Mouse (Mus musculus): ENCODE results near the gene Magi2.
"Not testable (repeated sequence)": the region's sequence is repeated elsewhere in the genome, so short reads cannot be mapped to it uniquely, and the experiment has no call there.

The Magi2 gene

DNA sequence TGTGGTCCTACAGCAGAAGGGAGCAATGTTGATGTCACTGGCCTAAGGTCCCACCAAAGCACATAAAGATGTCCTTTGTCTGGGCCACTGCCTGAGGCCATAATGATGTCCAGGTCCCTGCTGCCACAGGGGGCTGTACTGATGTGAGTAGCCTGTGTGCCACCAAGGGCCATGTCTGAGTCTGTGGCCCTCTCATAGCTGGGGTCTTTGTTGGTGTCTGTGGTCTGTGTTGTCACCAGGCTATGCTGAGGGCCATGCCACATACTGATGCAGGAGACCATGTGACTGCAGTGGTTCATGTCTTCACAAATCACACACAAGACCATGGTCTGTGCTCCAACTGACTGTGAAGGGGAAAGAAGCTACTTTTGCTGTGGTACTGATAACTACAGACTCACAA, 1015.7 kb downstream of the Magi2 start:
- no peak for DNase-seq (ENCODE audit: low spot score in 2 of 2)

DNA sequence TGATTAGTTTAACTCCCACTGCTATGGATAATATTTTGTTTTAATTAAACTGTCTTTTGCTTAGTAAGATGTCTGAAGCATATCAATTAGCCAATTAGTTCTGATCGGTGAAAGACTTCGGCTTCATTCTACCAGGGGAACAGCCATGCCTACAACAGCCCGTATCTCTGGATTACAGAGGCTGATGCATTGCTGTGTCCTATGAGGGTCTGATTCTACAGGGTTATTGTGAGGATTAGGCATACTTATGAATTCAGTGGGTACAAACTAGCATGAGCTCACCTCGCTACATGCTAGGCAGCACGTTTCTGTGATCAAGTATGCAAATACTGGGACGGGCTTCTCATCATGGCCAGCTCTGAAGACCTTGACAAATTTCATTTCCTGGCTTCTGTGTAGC, 1022.5 kb downstream of the Magi2 start:
- DNase-seq (ENCODE audit: low spot score in 2 of 2): no peak

DNA sequence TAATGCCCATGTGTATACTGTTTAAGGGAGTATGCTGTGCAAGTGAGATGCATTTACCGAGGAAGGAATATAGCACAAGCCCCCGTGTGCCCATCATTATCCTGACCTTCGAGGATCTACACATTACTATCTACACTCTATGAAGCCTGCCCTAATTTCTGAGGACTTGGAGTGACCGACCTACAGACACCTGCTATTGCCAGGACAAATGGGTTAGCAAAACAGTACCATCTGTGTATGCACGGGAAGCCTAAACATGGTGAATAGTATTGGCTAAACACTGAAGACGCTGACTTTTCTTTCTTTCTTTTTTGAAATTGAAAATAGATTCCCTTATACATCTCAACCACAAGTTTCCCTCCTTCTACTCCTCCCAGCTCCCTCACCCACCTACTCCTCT, 1024.7 kb downstream of the Magi2 start:
- DNase-seq (ENCODE audit: low spot score in 2 of 2): no peak

- DNase-seq (ENCODE audit: low spot score in 2 of 2): no peak
Observed at GRCm38 (mm10) chr5:20256150-20256868, 1029.5 kb downstream of the Magi2 start.

GRCm38 (mm10) chr5:20256933-20257332, 1030.1 kb downstream of the Magi2 start:
- no peak for DNase-seq (ENCODE audit: low spot score in 2 of 2)

GRCm38 (mm10) chr5:20257419-20257818, 1030.6 kb downstream of the Magi2 start:
- DNase-seq (ENCODE audit: low spot score in 2 of 2): no peak

DNA sequence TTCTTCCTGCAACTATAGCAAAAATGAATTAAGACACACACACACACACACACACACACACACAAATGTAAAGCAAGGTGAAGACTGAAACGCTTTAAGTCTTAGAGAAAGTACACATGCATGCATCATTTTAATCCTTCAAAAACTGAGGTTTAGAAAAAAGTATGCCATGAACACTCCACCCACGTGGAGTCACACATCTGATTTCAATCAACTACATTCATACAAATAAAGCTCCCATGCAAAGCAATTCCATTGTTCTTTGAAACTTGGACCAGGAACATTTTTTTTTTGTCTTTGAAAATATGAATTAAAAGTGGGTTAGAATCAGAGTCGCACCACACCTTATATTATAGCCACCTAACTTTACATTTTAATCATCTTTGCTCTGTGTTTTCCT, 1032.9 kb downstream of the Magi2 start:
- DNase-seq (ENCODE audit: low spot score in 2 of 2): no peak

DNA sequence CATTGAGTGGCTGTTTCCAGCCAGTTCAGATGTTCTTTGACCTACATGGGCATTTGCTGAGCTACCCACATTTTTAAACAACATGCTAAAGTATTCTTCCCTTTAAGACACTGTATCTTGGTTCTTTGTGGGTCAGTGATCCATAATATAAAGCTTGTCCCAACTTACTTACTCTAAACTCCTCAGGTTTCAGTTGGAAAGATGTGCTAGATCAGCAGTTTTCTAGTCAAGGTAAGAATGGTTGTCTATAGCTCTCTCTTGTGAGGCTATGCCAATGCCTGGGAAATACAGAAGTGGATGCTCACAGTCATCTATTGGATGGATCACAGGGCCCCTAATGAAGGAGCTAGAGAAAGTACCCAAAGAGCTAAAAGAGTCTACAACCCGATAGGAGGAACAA, 1045.8 kb downstream of the Magi2 start:
- not testable (repeated sequence) for DNase-seq (ENCODE audit: low spot score in 2 of 2)

DNA sequence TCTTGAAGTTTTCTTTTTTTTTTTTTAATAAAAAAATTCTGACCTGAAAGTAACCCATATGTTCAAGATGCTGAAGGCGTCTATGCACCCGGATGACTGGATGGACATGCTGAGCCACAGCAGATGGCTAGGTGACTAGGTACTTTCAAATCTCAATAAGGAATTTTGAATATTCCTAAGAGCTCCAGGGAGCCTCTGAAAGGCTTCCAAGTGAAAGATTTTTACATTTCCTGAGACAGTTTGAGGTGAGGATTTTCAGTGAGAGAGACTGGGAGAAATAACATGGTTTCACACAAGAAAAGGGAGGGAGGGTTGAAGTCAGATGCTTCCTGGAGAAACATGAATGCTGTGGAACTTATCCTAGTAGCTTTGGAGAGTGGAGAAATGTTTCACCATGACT, 1048.8 kb downstream of the Magi2 start:
- no peak for DNase-seq (ENCODE audit: low spot score in 2 of 2)

DNA sequence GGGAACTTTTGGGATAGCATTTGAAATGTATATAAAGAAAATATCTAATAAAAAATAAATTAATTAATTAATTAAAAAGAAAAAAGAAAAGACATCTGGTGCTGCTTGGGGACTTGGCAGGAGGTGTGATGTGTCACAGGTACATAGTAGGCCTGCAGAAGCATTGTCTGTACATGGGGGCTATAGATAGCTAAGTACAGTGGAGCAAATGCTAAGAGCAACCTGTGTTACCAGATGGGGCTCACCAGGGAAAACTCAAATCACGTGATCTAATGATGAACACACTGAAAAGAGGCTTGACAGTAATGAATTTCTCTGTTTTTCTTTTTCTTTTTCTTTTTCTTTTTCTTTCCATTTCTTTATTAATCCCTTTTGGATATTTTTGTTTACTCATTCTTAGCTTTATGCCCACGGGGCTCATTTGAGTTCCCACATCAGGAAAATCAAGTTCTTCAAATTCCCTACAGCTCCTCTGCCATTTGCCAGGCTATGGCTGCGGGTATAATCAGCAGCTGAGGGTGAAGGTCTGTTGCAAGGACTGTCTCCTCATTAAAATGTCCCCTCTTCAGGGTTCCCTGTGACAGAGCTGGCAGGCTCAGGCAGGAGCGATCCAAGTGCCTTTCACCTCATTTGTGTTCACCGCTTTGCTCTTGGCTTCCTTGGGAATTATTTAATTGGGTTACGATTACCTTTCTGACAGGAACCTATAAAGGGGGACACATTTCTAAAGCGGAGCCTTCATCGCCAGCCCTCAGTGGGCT, 1058.4 kb downstream of the Magi2 start:
- no peak for DNase-seq (ENCODE audit: low spot score in 2 of 2)

DNA sequence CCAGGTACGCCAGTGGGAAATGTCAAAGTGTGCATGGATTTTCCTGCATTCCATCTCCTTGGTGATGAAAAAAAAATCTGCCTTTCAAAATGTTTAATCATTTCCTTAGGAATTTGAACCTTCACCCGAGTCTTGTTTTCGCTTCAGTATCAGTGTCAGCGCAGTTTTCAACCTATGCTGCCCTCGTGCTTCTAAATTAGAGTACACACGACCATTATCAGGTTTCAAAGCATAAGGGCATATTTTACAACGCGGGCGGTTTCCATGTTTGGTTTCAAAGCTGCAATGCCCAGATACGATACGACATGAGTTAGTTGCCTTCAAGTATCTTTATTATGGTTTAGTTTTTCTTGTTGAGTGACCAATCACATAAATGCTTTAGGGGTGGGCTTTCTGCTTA, 1067.7 kb downstream of the Magi2 start:
- no peak for DNase-seq (ENCODE audit: low spot score in 2 of 2)

DNA sequence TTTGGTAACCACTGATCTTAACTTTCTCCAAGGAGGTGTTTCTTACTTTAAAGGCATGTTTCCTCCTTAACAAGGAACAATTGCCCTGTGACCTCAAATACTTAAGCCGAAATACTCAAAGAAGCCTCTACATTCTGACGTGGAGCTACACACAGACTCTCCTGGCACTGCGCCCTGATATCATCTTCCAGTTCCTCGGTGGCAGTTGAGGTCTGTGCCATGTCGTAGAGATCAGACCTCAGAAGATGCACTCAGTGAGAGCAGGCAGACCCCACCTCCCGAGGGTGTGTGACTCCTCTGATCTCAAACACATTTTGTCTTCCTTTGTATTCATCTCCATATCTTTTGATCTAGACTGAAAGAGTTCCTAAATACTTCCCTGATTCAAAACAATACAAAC, 1073.0 kb downstream of the Magi2 start:
- no peak for DNase-seq (ENCODE audit: low spot score in 2 of 2)

GRCm38 (mm10) chr5:20303056-20303965, 1076.5 kb downstream of the Magi2 start:
- no peak for DNase-seq (ENCODE audit: low spot score in 2 of 2)

- no peak for DNase-seq (ENCODE audit: low spot score in 2 of 2)
Observed at GRCm38 (mm10) chr5:20320970-20321369, 1094.1 kb downstream of the Magi2 start.

GRCm38 (mm10) chr5:20325290-20325689, 1098.5 kb downstream of the Magi2 start:
- DNase-seq (ENCODE audit: low spot score in 2 of 2): no peak

GRCm38 (mm10) chr5:20328901-20329300, 1102.1 kb downstream of the Magi2 start:
- DNase-seq (ENCODE audit: low spot score in 2 of 2): no peak

GRCm38 (mm10) chr5:20330025-20330424, 1103.2 kb downstream of the Magi2 start:
- no peak for DNase-seq (ENCODE audit: low spot score in 2 of 2)

GRCm38 (mm10) chr5:20332574-20332973, 1105.7 kb downstream of the Magi2 start:
- DNase-seq (ENCODE audit: low spot score in 2 of 2): no peak

DNA sequence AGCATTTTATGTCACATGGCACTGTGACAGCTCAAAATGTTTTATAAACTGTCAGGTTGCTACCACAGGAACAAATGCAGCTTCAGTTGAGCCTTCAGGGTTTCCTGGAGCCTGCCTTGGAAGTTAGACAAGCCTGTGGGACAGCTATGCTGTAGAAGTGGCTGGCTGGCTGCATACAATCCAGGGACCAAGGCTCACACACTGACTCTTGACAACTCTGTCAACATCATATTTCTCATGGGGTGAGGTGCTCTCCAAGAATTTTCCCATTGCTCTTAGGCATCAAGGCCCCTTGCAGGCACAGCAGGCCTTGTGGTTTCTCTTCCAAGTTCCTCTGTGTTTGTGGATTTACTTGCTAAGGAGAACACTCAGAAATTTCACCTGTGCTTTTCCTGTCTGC, 1107.7 kb downstream of the Magi2 start:
- DNase-seq (ENCODE audit: low spot score in 2 of 2): no peak

- DNase-seq (ENCODE audit: low spot score in 2 of 2): no peak
Observed at GRCm38 (mm10) chr5:20352941-20353340, 1126.1 kb downstream of the Magi2 start.

DNA sequence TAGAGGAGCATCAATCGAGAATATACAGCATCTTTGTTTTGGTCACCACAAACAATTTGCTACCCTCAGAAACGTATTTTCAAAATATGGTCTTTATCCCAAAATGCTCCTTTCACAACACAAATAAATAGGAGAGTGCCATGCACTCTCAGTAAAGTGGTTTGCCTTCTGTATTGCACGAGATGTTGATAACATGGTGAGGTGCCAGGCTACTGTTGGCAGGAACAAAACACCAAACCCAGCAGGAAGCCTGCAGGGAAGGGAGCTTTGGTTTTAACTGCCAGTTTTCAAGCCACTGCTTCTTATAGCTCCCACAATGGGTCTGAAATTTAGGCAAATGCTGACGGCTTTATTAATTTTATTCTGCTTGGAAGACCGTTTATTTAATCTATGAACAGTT, 1131.6 kb downstream of the Magi2 start:
- DNase-seq (ENCODE audit: low spot score in 2 of 2): no peak

DNA sequence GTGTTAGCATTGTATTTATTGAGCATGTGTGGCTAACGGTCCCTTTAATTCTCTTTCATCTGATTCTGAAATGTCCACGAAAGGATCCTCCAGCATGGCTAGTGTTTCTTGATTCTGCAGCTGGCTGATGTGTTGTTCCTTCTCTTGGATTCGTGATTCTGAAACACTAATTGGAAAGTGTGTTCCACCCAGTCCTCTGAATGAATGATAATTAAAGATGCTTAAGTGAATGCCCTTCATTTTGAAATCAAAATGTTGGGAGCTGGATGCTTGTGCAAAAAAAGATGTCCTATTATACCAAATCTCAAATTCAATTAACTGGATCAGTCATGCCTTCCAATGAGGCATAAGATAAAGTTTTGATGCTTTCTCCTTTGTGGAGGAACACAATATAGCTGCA, 1132.2 kb downstream of the Magi2 start:
- no peak for DNase-seq (ENCODE audit: low spot score in 2 of 2)

Data from frontal cortex, postnatal 25 days (tissue).